In the genomic region with DNA sequence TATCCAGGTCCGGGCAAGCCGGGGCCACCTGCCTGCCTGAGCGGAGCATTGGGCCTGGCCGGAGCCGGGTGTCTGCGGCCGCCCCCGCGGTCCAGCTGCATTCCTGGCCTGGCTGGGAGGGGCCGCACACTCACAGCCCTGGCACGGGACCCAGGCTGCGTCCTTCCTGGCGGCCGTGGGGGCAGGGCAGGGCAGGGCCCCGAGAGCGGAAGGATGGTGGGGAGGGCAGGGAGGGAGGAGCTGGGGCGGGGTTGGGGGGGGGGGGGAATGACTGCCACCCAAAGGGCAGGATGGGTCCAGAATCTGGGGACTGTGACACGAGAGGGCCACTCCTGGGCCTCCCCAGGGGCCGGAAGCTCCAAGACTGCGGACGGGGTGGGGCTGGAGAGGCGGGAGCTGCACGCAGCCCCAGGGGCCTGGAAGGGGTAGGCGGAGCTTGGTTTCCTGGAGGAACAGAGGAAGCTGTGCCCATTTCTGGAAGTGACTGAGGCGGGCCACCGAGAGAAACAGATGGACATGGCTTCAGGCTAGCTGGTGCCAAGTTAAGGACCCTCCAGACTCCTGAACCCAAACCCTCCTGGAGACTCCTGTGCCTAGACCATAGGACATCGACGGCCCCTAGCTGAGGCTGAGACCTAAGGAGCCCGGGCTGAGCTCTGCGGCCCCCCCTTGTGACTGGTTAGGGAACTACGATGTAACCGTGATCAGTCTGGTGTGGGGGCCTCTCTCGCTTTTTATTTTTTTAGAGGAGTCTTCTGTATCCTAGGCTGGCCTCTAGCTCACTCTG, we compare ENCODE assay signal across 7 mouse cellular contexts. TPM values are rescaled to one million over a fixed set of nuclear protein-coding genes. Genes with fewer than 3 reads are reported as not detected.
DNase-seq lines count a peak whose midpoint lies in the region; ATAC-seq lines count a peak whose summit lies in the region.

No protein-coding gene starts in this region.

- intact Hi-C loops in gastrocnemius, postnatal 36 days (cut with DNase I): no loop called here
- intact Hi-C loops in left cerebral cortex, postnatal 36 days (cut with DNase I): no loop called here

- peak; percentile 87 for ATAC-seq in intestine, embryonic 16.5 days

- H3K4me1 ChIP-seq in intestine, embryonic 16.5 days (ENCODE audit: control insufficient read depth, insufficient read depth, low read length): peaks cover 35% of the 10 kb centered on the region
- H3K4me1 ChIP-seq in midbrain, embryonic 10.5 days: peaks cover 38% of the 10 kb centered on the region

- H3K4me2 ChIP-seq in intestine, embryonic 16.5 days (ENCODE audit: low read depth, low read length): peak overlapping the region; percentile 61

- H3K27me3 ChIP-seq in intestine, embryonic 16.5 days (replicated peaks; ENCODE audit: control insufficient read depth, insufficient read depth, low read length): no peaks in the 10 kb centered on the region
- peaks cover 19% of the 10 kb centered on the region for H3K27me3 ChIP-seq in midbrain, embryonic 10.5 days (ENCODE audit: low read depth, poor library complexity, severe bottlenecking)

- H3K36me3 ChIP-seq in intestine, embryonic 16.5 days (ENCODE audit: control insufficient read depth, insufficient read depth, low read length): 0 out of 2 replicates have a peak, but pooled peaks cover 3% of the 10 kb centered on the region
- H3K36me3 ChIP-seq in midbrain, embryonic 10.5 days: no peaks in the 10 kb centered on the region

- H3K27ac ChIP-seq in intestine, embryonic 16.5 days (ENCODE audit: low read length): peak overlapping the region; percentile 95
- peak overlapping the region; percentile 93 for H3K27ac ChIP-seq in midbrain, embryonic 10.5 days (replicated peaks)

- DNase-seq in adrenal gland, adult 8-10 months: peak; percentile 96
- peak; percentile 88 for DNase-seq in embryo, embryonic 9.5 days (ENCODE audit: extremely low spot score)
- DNase-seq in gastrocnemius, postnatal 36 days: peak; percentile 92 to 96
- DNase-seq in left cerebral cortex, postnatal 36 days (ENCODE audit: low spot score in 2 of 2): peak; percentile 83 to 86
- peak; percentile 81 for DNase-seq in midbrain, embryonic 10.5 days (ENCODE audit: low spot score)
- peak; percentile 94 for DNase-seq in skeletal muscle tissue, adult 2 months (ENCODE audit: low read depth, low spot score)

- peak overlapping the region; percentile 69 for H3K9ac ChIP-seq in intestine, embryonic 16.5 days (ENCODE audit: low read depth, low read length)

- under 1% methylated on average over 29 of the region's 33 CpGs for WGBS in intestine, embryonic 16.5 days
- WGBS in midbrain, embryonic 10.5 days: under 1% methylated on average over 33 of the region's 33 CpGs

- H3K4me3 ChIP-seq in intestine, embryonic 16.5 days (ENCODE audit: low read length): peak overlapping the region; percentile 49
- peak overlapping the region; percentile 61 for H3K4me3 ChIP-seq in midbrain, embryonic 10.5 days

- no peaks in the 10 kb centered on the region for H3K9me3 ChIP-seq in intestine, embryonic 16.5 days (ENCODE audit: control insufficient read depth, low read length)
- no peaks in the 10 kb centered on the region for H3K9me3 ChIP-seq in midbrain, embryonic 10.5 days (replicated peaks)

RNA-seq across cellular contexts. Expression of a gene that starts 4.0 kb away (rescaled TPM):
- total RNA-seq in adrenal gland, adult 8-10 months (2022): 10 to 100 TPM; 20.2 to 37.1 (median 23.9) TPM
- 1 to 10 TPM; 7.1 to 8.8 TPM for total RNA-seq in gastrocnemius, postnatal 36 days (2021)
- polyA plus RNA-seq in intestine, embryonic 16.5 days (2015; fragmentation: Nextera tagmentation; extraction: Ambion mirVana): 40.9 and 43.4 TPM in 2 replicates
- total RNA-seq in left cerebral cortex, postnatal 36 days (2021): 10 to 100 TPM; 17.2 to 20.0 TPM
- 16.4 and 19.2 TPM in 2 replicates for polyA plus RNA-seq in midbrain, embryonic 10.5 days (2016; fragmentation: Nextera tagmentation; extraction: Ambion mirVana)

RNA-seq across cellular contexts. Expression of a gene that starts 8.4 kb away (rescaled TPM):
- total RNA-seq in adrenal gland, adult 8-10 months (2022): 1 to 10 TPM; 2.6 to 4.7 (median 3.3) TPM
- 10 to 100 TPM in 1 of 2 experiments, 1 to 10 TPM in 1; 4.6 to 10.7 TPM for total RNA-seq in gastrocnemius, postnatal 36 days (2021)
- polyA plus RNA-seq in intestine, embryonic 16.5 days (2015; fragmentation: Nextera tagmentation; extraction: Ambion mirVana): 2.2 and 2.6 TPM in 2 replicates
- total RNA-seq in left cerebral cortex, postnatal 36 days (2021): under 1 TPM; 0.25 to 0.48 TPM
- polyA plus RNA-seq in midbrain, embryonic 10.5 days (2016; fragmentation: Nextera tagmentation; extraction: Ambion mirVana): 2.3 and 2.5 TPM in 2 replicates

RNA-seq across cellular contexts. Expression of a gene that starts 17.2 kb away (rescaled TPM):
- 10 to 100 TPM; 12.6 to 19.4 (median 14.8) TPM for total RNA-seq in adrenal gland, adult 8-10 months (2022)
- 1 to 10 TPM; 4.5 to 5.3 TPM for total RNA-seq in gastrocnemius, postnatal 36 days (2021)
- polyA plus RNA-seq in intestine, embryonic 16.5 days (2015; fragmentation: Nextera tagmentation; extraction: Ambion mirVana): 27.4 and 28.6 TPM in 2 replicates
- 1 to 10 TPM; 2.7 to 2.8 TPM for total RNA-seq in left cerebral cortex, postnatal 36 days (2021)
- 18.9 and 21.9 TPM in 2 replicates for polyA plus RNA-seq in midbrain, embryonic 10.5 days (2016; fragmentation: Nextera tagmentation; extraction: Ambion mirVana)

RNA-seq across cellular contexts. Expression of a gene that starts 32.3 kb away (rescaled TPM):
- 1 to 10 TPM in 1 of 4 experiments, under 1 TPM in 3; 0.23 to 1.1 (median 0.61) TPM for total RNA-seq in adrenal gland, adult 8-10 months (2022)
- under 1 TPM; 0.07 to 0.08 TPM for total RNA-seq in gastrocnemius, postnatal 36 days (2021)
- polyA plus RNA-seq in intestine, embryonic 16.5 days (2015; fragmentation: Nextera tagmentation; extraction: Ambion mirVana): 0.26 and 0.49 TPM in 2 replicates
- total RNA-seq in left cerebral cortex, postnatal 36 days (2021): under 1 TPM in 1 of 2 experiments, not detected in 1; 0.22 TPM
- polyA plus RNA-seq in midbrain, embryonic 10.5 days (2016; fragmentation: Nextera tagmentation; extraction: Ambion mirVana): 0.33 and 0.52 TPM in 2 replicates

RNA-seq across cellular contexts. Expression of a gene that starts 43.0 kb away (rescaled TPM):
- total RNA-seq in adrenal gland, adult 8-10 months (2022): 10 to 100 TPM; 33.7 to 49.5 (median 44.8) TPM
- 10 to 100 TPM; 10.9 to 12.7 TPM for total RNA-seq in gastrocnemius, postnatal 36 days (2021)
- polyA plus RNA-seq in intestine, embryonic 16.5 days (2015; fragmentation: Nextera tagmentation; extraction: Ambion mirVana): 75.6 and 89.7 TPM in 2 replicates
- 10 to 100 TPM; 17.0 to 18.0 TPM for total RNA-seq in left cerebral cortex, postnatal 36 days (2021)
- 38.9 and 40.9 TPM in 2 replicates for polyA plus RNA-seq in midbrain, embryonic 10.5 days (2016; fragmentation: Nextera tagmentation; extraction: Ambion mirVana)

Comparison
In these comparisons a context has a peak if more than half of its experiments do, and no peak if none do; other contexts are left out.
1. Peak in every context shown above with its lines: DNase-seq, ATAC-seq, H3K4me3 ChIP-seq and H3K27ac ChIP-seq.